Mouse (Mus musculus) heart, adult 2 months (tissue): ENCODE data around the gene Usp43.

Experiments
- CTCF ChIP-seq: fragments of 200-600 bp; IDR thresholded peaks from 2 replicates; pipeline ENCODE4 v1.8.1; 2022; ENCODE audit warnings: antibody characterized with exemption, mild to moderate bottlenecking, moderate library complexity
- EP300 ChIP-seq: fragments of 200-500 bp; IDR thresholded peaks from 2 replicates; pipeline ENCODE4 v1.6.1; 2011; ENCODE audit warnings: low read depth, low read length, control low read depth; ENCODE audit not compliant: insufficient read depth

- TF ChIP-seq CTCF (peak; percentile 97), EP300 (no peak)
Observed at GRCm38 (mm10) chr11:67897064-67897560, 24.8 kb downstream of the Usp43 start.
